Mouse (Mus musculus) hindbrain, embryonic 14.5 days (tissue): ENCODE results near the gene Pex11a. TPM values are rescaled to one million over a fixed set of nuclear protein-coding genes. Genes with fewer than 3 reads are reported as not detected.
A peak's percentile ranks its signal among the peaks of the same experiment; 100 is the strongest.
"Not testable (repeated sequence)": the region's sequence is repeated elsewhere in the genome, so short reads cannot be mapped to it uniquely, and the experiment has no call there.

Experiments
- ATAC-seq: fragments of 200-750 bp; cut with Nextera tagmentation; 2 replicates; pipeline ENCODE4 v1.8.0; 2017; ENCODE audit warnings: moderate number of reproducible peaks, mild to moderate bottlenecking, moderate TSS enrichment, moderate library complexity; ENCODE audit not compliant: low FRiP score
- DNase-seq: peaks from one replicate; pipeline ENCODE4 v3.0.0-alpha.2; 2015; ENCODE audit warnings: low spot score
- H3K27ac ChIP-seq: fragments of 300-500 bp; sonication (generic); 2 replicates; pipeline ENCODE4 v1.5.1; 2014; ENCODE audit warnings: mild to moderate bottlenecking, moderate library complexity
- H3K27me3 ChIP-seq: fragments of 300-500 bp; sonication (generic); 2 replicates; pipeline ENCODE4 v1.6.1; 2014; ENCODE audit warnings: mild to moderate bottlenecking, low read length, mixed read lengths; ENCODE audit not compliant: control insufficient read depth, insufficient read depth
- H3K36me3 ChIP-seq: fragments of 300-500 bp; sonication (generic); replicated peaks from 2 replicates; pipeline ENCODE4 v1.6.1; 2014; ENCODE audit not compliant: control insufficient read depth, insufficient read depth
- H3K4me1 ChIP-seq: fragments of 300-500 bp; sonication (generic); replicated peaks from 2 replicates; pipeline ENCODE4 v1.6.1; 2014; ENCODE audit warnings: antibody characterized with exemption, low read length, mixed read lengths; ENCODE audit not compliant: control insufficient read depth, insufficient read depth
- H3K4me2 ChIP-seq: fragments of 300-500 bp; sonication (generic); replicated peaks from 2 replicates; pipeline ENCODE4 v1.6.1; 2014; ENCODE audit warnings: mild to moderate bottlenecking, moderate library complexity
- H3K4me3 ChIP-seq: fragments of 300-500 bp; sonication (generic); replicated peaks from 2 replicates; pipeline ENCODE4 v1.5.1; 2014; ENCODE audit warnings: mild to moderate bottlenecking, low read length
- H3K9ac ChIP-seq: fragments of 300-500 bp; sonication (generic); 2 replicates; pipeline ENCODE4 v1.6.1; 2014
- H3K9me3 ChIP-seq: fragments of 300-500 bp; sonication (generic); 2 replicates; pipeline ENCODE4 v1.6.1; 2016; ENCODE audit warnings: low read length; ENCODE audit not compliant: control insufficient read depth
- WGBS: fragments of 180-500 bp; shearing (Covaris S2); extraction: QIAGEN DNeasy Blood & Tissue Kit; methylation state at CpG from one replicate; pipeline ENCODE4 v1.1.7; 2014; 5-methylcytosine and 5-hydroxymethylcytosine counted together
- polyA plus RNA-seq: library from polyadenylated mRNA; unstranded; fragments of >200 nt; fragmentation: Nextera tagmentation; extraction: Ambion mirVana; gene quantifications from 2 replicates; pipeline ENCODE4 v1.2.1, GENCODE M21; 2014

The Pex11a gene
- polyA plus RNA-seq, result 14.3 and 14.4 TPM in 2 replicates

DNA sequence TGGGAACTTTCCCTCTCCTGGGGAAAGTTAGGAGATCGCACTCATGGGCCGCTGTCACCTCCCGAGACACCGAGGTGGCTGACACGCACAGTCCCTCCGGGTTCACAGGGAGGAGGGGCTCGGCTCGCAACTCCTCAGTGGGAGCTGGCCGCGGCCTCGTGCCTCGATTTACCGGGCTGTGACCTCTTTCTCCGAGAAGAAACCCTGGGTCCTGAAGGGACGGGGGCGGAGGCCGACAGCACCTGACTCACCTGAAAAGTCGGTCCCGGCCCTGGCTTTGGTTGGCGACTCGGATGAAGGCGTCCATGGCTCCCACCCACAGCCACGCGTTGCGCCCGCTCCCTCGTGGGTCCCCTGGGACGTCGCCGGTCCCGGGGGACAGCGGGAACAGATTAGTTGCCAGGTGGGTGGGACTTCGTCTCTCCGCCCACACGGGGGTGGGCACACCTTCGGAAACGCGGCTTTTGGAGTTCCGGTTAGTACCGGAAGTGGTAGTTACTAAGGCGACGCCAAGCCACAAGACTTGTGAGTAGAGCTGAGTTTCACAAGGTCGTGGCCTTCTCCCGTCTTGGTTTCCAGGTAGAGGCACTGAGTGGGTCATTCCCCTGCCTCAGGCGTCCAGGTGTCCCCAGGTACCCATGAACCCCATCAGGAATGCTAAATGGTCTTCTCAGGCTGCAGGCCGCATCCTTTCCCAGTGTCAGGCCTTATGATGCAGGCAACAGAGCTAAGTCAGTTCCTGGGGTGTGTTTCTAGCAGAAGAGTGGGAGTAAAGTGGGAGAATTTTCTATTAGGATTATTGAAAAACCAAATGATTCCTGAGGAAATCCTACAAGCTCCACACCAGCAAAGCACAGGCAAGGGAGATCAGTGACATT, at the start of gene Pex11a, which contains the start of gene Wdr93:
Gene Pex11a, minus strand, starts transcription at position 473 of the 878 bp plus-strand sequence.
Gene Wdr93, plus strand, starts transcription at position 505 of the 878 bp plus-strand sequence.
- DNase-seq (peak; percentile 88), ATAC-seq (peak; percentile 88)
- no peaks in the 10 kb centered on the region for H3K36me3 ChIP-seq
- peak within 1 kb of the TSS; percentile 97 for H3K4me2 ChIP-seq
- peak within 1 kb of the TSS; percentile 74 for H3K4me3 ChIP-seq
- H3K9me3 ChIP-seq, result no peaks in the 10 kb centered on the region
- H3K27me3 ChIP-seq, result no peaks in the 10 kb centered on the region
- 3% methylated on average over 46 of the region's 46 CpGs for WGBS
- H3K9ac ChIP-seq, result peak within 1 kb of the TSS; percentile 71
- peaks cover 6% of the 10 kb centered on the region; the same call in 1 of the 2 replicates for H3K4me1 ChIP-seq
- no peak within 1 kb of the TSS for H3K27ac ChIP-seq

DNA sequence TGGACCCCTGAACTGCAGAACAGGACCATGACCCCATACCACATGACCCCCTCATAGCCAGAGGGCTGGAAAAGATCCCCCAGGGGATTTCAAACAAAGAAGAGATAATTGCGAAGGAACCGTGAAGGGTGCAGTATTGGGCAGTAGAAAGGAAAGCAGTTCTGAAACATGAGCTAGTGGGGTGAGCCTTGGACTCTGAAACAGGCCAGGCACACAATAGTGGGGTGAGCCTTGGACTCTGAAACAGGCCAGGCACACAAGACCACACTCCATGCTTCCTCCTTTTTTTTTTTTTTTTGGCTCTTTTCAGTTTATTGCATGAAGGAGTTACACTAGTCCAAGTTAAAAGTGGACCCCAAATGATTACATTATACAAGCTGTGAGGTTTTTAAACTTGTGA, 46.9 kb upstream of the Pex11a start:
- DNase-seq, ATAC-seq, H3K27ac ChIP-seq, H3K36me3 ChIP-seq, H3K9ac ChIP-seq, H3K4me3 ChIP-seq, H3K9me3 ChIP-seq, H3K4me1 ChIP-seq, H3K4me2 ChIP-seq: not testable (repeated sequence)
- H3K27me3 ChIP-seq, result peaks cover 46% of the 10 kb centered on the region
- WGBS, result 24% methylated on average over 2 of the region's 2 CpGs

- ATAC-seq, result no peak
Observed at GRCm38 (mm10) chr7:79786295-79786694, 43.4 kb upstream of the Pex11a start.

DNA sequence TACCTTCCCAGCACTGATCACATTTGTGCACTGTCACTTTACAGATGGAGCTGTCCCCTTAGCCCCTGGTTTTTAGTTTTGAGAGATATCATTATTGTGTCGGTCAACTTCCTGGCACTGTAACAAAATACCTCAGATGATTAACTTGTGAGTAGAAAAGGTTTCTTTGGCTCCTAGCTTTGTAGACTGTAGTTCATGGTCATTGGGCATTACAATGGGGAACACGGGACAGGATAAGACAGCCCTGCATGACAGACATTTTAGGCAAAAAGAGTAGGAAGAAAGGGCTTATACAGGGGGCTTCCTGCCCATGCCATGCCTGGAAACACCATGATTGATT, 39.6 kb upstream of the Pex11a start:
- Histone ChIP-seq H3K4me1 (no peaks in the 10 kb centered on the region), H3K4me3 (no peak overlapping the region), H3K27ac (no peak overlapping the region), H3K9ac (no peak overlapping the region), H3K27me3 (no peaks in the 10 kb centered on the region), H3K36me3 (no peaks in the 10 kb centered on the region), H3K4me2 (no peak overlapping the region), H3K9me3 (no peaks in the 10 kb centered on the region)
- no peak for ATAC-seq
- WGBS, result 72% methylated on average over 2 of the region's 2 CpGs
- DNase-seq, result no peak

More at GRCm38 (mm10) chr7:79786295-79786694, 43.4 kb upstream of the Pex11a start:
- no peaks in the 10 kb centered on the region for H3K9me3 ChIP-seq
- peaks cover 11% of the 10 kb centered on the region for H3K27me3 ChIP-seq
- H3K4me2 ChIP-seq, result no peak overlapping the region
- no peaks in the 10 kb centered on the region for H3K36me3 ChIP-seq
- 19% methylated on average over 6 of the region's 6 CpGs for WGBS
- H3K4me1 ChIP-seq, result no peaks in the 10 kb centered on the region
- no peak overlapping the region for H3K9ac ChIP-seq
- peak; percentile 83 for DNase-seq
- H3K4me3 ChIP-seq, result no peak overlapping the region
- no peak overlapping the region for H3K27ac ChIP-seq

DNA sequence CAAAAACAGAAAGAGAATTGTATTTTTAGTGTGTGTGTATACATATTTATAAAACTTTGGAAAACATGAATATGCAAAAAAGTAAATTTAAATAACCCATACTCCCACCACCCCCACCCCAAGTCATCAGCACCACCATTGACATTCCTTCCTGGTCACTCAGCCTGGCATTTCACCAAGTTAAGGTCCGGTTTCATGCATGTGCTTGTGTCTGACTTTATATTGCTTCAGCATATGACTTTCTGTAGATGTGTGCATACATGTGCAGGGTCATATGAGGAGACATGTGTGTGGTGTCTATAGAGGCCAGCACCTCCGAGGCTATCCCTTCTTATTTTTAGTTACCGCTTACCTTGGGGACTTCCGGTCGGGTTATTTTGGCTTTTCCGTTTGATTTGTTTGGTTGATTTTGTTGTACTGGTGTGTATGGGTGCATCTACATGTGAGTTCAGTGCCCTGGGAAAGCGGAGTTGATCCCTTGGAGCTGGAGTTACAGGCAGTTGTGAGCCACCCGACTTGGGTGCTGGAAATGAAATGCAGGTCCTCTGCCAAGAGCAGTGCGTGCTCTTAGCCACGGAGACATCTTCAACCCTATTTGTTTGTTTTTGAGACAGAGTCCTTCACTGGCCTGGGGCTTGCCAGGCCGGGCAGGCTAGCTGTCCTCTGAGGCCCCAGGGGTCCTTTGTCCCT, 39.0 kb upstream of the Pex11a start:
- H3K4me2 ChIP-seq, result no peak overlapping the region
- H3K9me3 ChIP-seq, result no peaks in the 10 kb centered on the region
- no peak overlapping the region for H3K27ac ChIP-seq
- ATAC-seq (no peak), DNase-seq (no peak)
- no peaks in the 10 kb centered on the region for H3K27me3 ChIP-seq
- H3K4me1 ChIP-seq, result no peaks in the 10 kb centered on the region
- H3K9ac ChIP-seq, result no peak overlapping the region
- WGBS, result 78% methylated on average over 11 of the region's 11 CpGs
- H3K36me3 ChIP-seq, result no peaks in the 10 kb centered on the region
- no peak overlapping the region for H3K4me3 ChIP-seq

GRCm38 (mm10) chr7:79780647-79781626, 38.0 kb upstream of the Pex11a start:
- DNase-seq (peak; percentile 89), ATAC-seq (peak; percentile 27; the same call in 1 of the 2 replicates)
- Histone ChIP-seq H3K36me3 (no peaks in the 10 kb centered on the region), H3K4me1 (no peaks in the 10 kb centered on the region), H3K27me3 (no peaks in the 10 kb centered on the region), H3K27ac (no peak overlapping the region), H3K9me3 (no peaks in the 10 kb centered on the region), H3K4me2 (peak overlapping the region; percentile 23; the same call in 1 of the 2 replicates), H3K9ac (no peak overlapping the region), H3K4me3 (no peak overlapping the region)
- 40% methylated on average over 16 of the region's 16 CpGs for WGBS

DNA sequence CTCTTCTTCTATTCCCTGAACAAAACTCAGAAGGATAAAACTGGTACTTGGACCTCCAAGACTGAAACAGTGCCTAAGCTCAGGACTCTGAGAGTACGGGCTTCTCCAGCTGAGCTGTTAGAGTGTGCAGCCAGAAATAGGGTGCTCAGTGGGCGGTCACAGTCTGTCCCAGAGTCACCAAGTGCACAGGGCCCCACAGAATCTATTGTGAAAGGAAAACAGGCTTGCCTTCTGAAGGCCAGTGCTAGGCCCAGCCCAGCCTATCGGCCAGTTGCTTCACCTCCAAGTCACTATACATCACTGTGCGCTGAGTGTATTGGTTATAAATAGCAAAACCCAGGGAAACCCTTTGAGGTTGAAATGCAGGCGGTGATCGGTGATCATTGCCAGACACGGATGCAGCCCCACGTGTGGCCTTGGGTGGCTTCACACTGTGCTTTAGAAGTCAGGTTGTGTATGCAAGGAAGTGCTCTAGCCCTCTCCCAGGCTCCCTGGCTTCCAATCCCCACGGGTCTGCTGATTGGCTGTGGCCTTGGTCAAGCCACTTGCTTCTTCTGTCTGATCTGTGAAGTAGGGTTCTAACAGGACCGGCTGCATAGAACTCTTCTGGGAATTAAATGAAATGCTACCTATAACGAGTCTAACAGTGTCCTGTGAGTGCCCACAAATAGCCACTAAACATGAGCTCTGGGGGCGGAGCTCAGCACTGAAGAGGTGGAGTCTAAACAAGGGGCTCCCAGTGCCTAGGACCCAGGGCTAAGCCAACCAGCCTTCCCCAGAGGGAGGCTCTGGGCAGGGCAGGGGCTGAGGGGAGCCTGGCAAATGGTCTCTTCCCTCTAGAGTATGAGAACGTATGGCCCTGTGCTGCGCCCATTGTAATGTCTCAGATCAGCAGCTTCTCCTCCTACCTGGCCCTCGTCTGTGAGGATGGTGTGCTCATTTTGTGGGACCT, 28.9 kb upstream of the Pex11a start:
- Histone ChIP-seq H3K4me1 (no peaks in the 10 kb centered on the region), H3K27me3 (no peaks in the 10 kb centered on the region), H3K9me3 (no peaks in the 10 kb centered on the region), H3K9ac (no peak overlapping the region), H3K27ac (no peak overlapping the region), H3K4me2 (no peak overlapping the region), H3K4me3 (no peak overlapping the region), H3K36me3 (no peaks in the 10 kb centered on the region)
- no peak for ATAC-seq
- DNase-seq, result no peak
- WGBS, result 47% methylated on average over 15 of the region's 15 CpGs

DNA sequence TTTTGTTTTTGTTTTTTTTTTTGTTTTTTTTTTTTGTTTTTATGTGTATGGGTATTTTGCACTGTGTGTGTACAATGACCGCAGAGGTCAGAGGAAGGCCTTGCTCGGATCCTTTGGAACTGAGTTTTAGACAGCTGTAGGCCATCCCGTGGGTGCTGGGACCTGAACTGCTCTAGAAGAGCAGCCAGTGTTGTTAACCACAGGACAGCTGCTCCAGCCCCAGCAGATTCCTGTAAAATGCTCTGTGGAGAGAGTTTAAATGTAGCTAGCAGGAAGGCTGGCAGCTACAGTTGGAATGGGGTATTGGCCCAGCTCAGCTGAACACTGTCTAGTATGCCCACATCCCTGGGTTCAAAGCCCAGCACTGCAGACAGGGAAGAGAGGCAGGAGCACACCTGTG, 26.7 kb upstream of the Pex11a start:
- WGBS, result 89% methylated on average over 3 of the region's 3 CpGs
- H3K27ac ChIP-seq, result no peak overlapping the region
- H3K36me3 ChIP-seq, result no peaks in the 10 kb centered on the region
- ATAC-seq (no peak), DNase-seq (no peak)
- no peaks in the 10 kb centered on the region for H3K4me1 ChIP-seq
- no peak overlapping the region for H3K9ac ChIP-seq
- H3K27me3 ChIP-seq, result no peaks in the 10 kb centered on the region
- H3K4me2 ChIP-seq, result no peak overlapping the region
- H3K4me3 ChIP-seq, result no peak overlapping the region
- H3K9me3 ChIP-seq, result no peaks in the 10 kb centered on the region
